Mouse (Mus musculus): ENCODE measurements at regions not wholly inside any gene's neighbourhood (a gene's known extent, or its start where the extent isn't known, plus 50 kb on each side); places are given as distances from the start of the nearest gene placed in this dataset.

DNA sequence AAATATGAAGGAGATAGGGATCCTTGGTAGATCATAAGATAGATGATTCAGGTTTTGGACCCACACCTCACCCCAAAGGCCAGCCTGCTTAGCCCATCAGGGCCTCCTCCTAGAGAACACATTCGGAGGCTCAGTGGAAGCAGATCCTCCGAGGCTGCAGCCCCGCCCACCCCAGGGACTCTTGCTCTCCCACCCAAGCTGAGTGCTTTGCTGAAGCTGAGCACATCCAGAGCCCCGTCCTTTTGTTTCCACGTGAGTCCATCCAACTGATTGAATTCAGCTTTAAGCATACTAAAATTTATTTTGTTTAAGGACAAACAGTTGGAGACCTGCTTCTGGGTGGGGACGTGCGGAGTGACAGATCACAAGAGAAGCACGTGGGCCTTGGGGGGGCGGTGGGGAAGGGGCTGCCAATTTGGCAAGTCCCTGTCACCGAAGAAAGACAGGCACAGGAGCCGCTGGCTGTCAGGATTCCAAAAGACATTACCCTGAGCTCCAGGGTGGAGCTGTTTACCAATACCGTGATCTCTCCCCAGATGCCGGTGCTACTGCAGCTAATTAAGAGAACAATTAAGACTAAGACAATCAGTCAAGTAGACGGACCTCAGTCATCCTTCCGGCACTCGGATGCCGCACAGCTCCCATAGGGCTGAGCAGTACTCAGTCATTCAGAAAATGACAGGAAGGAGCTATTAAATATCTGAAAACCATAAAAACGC, 448.9 kb upstream of the Spred2 start:
- no peak for DNase-seq

DNA sequence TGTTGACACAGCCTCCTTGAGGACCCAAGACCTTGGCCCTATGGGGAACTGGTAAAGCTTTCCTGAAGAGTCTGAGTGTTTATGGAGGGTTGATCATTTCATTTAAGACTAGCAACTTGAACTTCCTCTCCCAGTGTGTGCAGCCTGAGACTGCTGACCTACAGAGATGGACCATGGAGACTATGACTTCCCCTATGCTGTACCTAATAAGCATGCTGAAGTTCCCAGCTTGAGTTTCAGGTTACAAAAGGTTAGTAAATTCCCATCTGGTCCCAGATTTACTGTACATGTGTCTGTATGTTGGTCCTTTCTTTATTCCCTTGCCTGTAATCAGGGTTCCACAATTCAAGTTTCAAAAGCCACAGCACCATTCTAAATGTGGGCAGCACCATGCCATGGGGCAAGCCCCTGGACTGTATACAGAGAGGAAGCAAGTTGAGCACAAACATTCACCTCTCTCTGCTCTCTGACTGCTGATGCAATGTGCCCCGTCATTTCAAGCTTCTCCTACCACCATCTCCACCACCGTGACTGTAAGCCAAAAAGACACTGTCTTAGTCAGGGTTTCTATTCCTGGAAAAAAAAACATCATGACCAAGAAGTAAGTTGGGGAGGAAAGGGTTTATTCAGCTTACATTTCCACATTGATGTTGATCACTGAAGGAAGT, 431.0 kb upstream of the Spred2 start:
- no peak for DNase-seq

DNA sequence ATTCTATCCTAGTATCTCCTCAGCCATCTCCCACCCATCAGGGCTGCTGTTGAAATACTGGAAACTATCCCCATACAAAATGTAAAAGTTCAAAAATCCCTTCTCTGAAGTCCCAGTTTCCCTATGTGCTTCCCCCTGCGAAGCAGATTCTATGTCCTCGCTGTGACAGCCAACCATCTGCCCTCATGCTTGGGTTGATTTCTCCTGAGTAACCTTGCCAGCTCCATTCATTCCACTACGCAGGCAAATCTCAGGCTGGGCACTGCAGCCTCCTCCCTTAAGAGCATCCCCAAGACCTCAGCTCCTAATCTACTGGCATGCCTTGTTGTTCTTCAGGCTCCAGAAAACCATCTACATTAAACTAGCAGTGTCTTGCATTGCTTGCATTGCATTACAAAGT, 402.5 kb upstream of the Spred2 start:
- no peak for DNase-seq

DNA sequence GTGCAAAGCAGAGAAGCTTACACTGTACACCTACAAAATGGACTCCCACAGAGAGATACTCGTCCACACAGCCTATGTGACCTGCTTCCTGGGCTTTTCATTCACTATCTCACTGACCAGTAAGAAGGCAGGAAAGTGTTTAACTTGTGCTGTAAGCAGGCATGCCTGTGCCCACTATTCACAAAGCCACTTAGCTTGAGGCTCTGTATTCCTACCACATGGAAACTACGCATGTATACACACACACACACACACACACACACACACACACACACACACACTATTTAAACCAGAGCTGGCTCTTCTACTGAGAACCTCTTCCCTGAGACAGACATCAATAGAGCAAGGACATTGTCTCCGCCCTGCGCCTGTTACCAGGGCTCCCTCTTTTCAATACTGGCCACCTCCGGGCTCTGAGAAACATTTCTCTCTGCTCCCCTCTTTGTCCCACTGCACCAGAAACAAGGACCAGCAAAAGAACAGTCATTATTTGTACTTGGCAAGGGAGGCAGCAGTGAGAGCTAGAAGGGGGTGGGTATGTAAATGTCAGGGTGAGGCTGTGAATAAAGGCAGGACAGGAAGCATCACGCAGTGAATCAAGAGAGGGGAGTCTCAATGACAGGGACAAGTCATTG, 400.2 kb upstream of the Spred2 start:
- DNase-seq, result no peak

DNA sequence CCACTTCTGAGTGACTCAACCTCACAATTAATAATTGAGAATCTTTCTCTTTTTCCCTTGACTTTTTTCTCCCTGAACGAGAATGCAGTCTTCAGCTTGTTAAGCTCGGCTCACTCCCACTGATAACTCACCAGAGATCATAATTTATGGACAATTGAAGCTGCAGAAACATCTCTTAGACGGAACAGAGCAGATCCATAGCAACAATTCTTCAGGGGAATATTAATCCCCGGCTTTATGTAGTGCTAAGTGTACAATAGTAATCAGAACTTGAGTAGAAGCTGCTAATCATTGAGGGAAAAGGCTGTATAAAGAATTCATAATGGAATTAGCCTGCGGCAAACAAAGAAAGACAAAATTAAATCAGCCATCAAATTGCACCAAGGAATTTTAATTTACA, 395.0 kb upstream of the Spred2 start:
- no peak for DNase-seq

DNA sequence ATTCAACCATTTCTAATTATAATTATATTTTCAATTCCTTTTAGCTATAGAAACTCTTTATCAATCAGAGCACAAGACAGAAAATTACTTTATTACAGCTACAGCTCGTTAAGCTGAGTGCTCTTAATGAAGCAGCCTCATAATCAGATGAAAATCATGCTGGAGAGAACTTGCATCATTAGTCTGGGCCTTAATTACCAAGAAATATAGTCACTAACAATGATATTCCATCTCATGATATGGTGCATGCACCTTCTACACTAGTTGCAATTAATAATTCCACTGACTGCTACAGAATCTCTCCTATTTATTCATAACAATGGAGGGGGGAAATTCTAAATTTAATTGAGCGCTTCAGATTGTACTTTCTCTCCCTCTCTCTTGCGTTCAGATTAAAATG, 393.5 kb upstream of the Spred2 start:
- DNase-seq, result no peak

DNA sequence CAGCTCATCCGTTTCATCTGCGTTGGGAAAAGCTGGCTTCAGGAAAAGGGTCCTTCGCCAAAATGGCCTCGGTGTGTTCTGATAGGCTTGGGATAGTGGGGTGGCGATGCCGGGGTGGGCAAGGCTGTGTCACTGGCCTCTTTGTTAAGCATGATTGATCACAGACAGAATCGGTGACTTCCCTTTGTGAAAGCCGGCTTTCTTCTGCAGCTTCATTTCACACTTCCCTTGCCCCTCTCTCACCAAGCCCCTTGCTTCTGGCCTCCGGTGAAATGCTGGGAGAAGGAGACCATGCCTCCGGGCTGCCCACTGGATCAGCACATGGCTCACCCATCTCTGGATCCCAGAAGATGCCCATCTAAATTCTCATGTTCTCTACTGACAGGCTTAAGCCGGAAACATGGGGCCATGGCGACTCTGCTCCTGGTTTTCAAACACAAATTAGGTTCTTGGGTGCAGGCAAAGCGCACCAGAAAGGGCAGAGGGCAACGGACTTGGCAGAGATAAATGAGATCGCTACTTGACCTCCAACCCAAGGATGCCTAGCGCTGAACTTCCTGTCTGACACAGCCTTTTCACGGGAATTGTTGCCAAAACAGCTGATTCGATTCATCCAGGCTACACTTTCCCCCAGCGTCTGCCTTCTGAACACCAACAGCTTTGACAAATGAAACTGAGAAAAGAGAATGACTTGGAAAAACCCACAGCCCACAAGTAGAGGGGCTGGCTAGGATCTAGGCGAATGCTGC, 392.7 kb upstream of the Spred2 start:
- peak; percentile 30 for DNase-seq

DNA sequence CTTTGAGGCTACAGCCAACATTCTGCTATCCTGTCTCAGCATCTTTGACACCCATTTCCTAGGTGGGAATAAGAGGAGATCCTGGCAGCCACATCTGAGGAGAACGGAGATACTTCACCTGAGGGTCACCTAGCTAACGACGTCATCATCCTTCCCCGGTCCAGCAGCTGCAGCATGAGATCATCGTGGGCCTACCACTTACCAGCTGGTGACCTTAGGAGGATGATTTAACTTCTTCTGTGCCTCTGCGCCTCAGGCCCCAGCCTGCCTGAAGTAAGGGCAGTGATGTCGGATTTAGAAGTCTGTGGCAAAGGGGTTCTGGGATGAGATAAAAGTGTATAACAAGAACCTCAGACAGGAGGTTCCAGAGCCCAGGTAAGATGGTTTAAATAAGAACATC, 391.3 kb upstream of the Spred2 start:
- no peak for DNase-seq

DNA sequence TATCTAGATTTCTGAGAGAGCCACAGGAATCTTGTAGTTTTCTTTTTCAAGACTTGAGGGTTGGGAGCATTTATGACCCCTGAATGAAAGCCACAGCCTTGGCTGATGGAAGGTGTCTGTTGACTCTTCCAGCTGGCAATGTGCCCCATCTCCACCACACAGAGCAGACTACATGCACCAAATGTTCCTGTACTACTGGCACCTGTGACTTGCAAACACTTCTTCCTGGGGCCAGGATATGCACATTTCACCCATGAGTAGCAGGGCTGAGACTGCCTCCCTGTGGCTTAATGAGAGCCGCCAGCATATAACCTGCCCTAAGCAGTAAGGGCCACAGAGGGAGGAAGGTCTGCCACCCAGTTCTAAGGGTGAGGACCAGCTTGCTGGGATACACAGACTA, 390.5 kb upstream of the Spred2 start:
- no peak for DNase-seq

DNA sequence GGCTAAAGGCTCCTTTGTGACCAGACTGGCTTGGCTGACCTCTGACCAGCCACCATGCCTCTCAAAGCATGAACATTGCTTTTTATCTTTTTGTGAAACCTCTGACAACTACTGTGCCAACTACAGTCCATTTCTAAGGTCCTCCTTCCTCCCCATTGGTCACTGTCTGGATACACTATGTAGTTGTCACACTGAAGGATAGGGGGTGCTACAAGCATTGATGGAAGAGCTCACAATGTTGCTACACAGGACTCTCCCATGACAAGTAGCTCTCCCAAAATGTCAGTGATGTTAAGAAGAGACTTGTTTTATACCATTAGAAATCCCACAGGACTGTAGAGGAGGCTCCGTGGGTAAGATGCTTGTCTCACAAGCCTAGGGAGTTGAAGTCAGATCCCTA, 389.0 kb upstream of the Spred2 start:
- DNase-seq, result no peak

DNA sequence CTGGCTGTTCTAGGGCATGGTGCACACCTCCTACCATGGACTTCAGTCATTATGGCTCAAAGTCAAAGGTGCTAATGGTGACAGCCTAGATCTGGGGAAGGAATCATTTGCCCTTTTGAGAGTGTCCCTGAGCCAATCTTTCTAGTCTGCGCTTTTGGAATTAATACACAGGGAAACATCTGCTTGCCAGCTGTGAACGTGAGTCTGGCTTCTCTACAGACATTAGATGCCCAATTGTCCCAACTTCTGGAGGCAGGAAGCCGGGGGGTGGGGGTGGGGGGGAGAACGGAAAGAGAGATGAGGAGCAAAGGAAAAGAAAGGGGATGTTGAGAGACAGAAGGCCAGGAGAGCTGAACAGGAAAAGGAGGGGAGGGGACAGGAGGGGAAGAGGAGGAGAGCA, 377.9 kb upstream of the Spred2 start:
- no peak for DNase-seq

DNA sequence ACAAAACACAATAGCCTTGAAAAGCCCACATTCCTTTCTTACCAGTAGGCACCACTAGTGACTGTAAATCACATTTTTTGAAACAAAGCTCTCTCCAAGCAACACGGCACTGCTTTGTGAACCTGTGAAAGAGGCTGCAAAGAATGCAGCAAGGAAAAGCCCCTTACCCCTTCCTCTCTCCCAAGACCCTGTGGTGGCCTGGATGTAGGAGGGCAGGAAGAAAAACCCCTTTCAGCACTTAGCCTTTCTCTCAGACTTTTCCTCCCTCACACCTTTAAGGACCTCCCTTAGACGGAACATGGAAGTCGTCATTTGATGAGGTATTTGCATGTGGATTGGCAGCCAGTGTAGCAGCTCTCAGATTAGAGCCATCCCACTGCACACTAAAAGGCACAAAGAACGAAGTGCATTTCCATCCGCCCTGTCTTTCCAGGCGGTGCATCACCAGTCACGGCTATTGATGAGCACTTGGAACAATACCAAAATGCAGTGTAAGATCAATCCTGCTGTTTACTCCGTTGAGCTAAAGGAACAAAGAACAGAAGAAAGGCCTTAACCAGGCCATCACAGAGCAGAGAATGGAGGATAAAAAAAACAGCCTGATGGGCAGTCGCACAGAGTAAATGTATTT, 369.7 kb upstream of the Spred2 start:
- DNase-seq, result no peak

DNA sequence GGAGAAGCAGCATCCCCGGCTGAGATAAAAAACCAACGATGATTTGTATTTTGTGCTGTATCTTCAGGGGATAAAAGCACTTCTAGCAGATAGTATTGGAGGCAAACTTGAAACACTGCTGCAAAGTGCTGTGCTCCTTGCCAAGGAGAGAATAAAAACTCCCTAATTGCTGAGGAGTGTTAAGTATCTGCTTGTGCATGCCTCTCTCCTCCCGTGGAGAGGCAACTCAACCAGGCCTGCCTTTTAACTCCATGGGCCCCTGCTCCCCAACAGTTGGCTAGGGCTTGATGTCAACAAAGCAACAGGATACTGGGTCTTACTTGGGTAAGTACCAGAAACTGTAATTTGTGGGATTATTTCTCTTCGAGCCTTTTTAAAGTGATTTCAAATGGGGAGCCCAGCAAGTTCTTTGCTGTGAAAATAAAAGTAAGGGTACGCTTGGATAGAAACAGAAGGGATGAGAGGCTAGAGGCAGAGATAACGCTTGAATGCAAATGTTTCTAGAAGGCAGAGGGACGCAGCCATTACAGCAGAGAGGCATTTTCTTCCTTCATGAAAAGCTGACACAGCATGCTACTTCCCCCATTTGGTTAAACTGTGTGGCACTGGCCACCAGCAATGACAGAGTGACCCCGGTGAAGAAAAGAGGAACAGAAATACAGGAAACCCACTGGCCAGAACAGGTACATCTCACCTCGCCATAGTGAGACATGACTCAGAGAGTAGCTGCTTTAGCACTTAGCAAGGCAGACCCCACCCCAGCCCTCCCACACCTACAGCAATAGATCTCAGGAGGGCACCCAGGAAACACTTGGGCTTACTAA, 369.0 kb upstream of the Spred2 start:
- DNase-seq, result no peak

DNA sequence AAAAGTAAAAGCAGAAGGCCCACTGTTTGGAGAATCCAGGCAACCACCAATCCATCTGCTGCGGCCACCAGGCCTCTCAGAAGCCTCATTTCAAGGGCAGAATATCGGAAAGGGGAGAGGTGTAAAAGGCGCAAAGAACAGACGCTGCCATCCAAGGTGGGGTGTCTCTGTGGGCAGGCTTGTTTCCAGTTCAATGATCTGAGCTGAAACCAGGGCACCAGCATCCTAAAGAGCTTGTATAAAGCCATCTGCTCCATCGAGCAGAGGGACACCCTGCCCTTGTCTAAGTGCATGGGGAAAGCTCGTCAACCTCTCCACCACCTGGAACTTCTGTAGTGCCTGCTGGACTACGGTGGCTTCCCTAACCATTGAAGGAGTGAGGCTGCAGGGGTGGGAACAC, 363.7 kb upstream of the Spred2 start:
- DNase-seq, result no peak

DNA sequence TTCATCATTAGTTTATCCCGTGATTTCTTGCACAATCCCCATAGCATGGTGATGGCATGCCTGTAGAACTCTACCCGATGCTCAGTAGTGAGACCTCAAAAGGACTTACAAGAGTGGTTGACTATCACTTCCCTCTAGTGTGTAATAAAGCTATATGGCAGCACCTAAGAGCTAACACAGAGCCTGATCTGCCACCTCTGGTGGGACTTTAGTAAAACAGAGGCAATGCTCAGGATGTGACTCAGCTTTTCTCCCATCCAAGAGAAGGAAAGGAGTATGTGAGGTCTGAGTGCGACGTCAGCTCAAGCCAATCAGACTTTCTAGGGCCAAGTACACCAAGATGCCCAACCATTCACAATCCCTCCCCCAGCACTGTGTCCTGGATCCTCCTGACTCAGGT, 361.5 kb upstream of the Spred2 start:
- no peak for DNase-seq

DNA sequence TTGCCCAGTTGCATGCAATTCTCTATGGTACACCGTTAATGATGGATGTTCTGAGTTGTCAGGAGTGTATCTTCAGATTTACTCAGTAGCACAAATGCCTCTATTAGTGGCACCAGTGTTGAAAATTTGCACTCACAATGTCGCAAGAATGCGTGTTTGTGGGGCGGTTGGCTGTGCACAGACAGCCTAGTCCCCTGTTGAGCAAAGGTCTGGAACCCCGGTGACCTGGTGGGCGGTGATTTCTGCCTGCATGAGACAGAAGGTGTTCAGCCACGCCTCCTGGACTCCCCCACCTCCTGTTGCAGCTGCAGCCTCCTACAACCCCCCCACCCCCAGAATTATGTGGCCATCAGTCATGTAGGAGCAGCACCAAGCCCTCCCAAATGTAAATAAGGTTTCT, 338.9 kb upstream of the Spred2 start:
- no peak for DNase-seq

DNA sequence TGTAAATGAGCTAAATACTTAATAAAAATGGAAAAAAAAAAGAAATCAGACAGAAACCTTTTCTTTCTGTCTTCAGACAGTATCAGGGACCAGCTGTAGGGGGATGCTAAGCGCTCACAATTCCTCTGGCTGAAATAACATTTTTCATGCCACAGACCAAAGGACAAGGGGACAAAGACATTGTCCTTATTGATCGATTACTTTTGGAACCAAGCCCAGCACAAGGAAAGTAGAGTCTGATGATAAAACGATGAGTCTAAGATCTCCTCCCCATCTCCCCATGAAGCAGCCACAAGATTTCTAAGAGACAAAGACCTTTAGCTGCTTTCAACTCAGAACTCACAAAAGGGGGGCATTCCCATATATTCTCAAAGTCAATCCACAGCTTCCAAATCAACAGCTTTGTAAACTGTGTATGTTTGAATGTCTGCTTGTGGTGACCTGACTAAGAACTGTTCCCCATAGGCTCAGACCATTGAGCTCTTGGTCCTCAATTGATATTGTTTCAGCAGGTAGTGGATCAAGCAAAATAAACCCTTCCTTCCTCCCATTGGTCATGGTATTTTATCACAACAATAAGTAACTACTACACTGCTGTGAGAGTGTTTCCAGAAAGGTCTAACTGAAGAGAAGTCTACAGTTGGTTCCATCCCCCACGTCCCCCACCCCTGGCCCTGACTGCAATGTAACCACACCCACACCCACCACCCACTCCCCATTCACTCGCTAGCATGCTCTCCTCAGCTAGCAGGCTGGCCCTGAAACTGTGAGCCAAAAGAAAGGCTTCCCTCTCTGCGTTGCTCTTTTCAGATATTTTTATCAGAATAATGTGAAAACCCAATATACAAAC, 331.4 kb upstream of the Spred2 start:
- no peak for DNase-seq

DNA sequence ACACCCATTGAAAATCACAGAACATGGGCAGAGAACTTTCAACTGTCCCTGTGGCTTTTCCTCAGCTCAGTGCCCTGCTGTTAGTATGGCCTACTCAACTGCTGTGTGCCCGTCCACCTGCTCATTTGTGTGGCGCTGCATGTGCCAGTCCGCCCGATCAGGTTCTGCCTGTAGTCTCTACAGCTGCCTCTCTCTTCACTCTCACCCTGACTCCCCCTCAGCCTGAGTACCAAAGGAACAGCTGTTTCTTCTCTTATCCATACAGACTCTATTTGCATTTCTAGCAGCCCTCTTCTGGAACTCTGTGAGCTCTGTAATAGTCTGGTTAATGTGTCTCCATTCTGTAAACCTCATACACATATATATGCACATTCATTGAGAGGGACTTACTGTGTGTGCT, 329.1 kb upstream of the Spred2 start:
- no peak for DNase-seq

DNA sequence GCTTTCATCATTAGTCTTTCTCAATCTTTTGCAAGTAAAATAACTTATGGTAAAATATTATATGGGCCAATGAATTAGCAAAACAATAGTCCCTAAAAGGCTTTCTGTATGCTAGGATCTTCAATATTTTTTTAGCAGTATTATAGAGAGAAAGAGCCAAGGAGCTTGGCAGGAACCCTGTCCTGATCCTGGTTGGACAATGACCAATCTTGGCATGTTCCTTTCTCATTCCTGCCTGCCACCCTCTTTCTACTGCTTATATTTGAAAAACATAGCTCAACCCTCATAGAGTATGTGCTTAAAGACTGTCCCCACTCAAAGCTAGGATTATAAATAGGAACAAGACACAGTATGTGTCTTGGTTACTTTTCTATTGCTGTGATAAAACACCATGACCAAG, 327.8 kb upstream of the Spred2 start:
- DNase-seq, result no peak

DNA sequence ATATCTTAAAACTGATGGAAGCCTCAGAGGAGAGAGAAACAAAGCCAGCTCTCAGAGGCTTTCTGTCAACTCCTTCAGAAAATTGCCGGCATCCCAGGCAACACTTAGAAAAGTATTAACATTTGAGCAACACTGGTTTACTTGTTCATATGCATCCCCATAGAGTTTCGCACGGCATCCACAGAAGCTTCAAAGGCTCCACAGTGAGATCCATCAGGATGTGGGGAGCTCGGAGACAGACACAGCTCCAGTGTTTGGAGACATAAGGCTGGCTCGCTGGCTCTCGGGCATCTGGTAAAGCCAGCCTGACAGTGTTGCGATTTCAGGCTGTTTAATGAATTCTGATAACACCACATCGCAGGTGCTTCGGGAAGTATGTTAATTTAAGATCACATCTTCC, 324.7 kb upstream of the Spred2 start:
- DNase-seq, result no peak

DNA sequence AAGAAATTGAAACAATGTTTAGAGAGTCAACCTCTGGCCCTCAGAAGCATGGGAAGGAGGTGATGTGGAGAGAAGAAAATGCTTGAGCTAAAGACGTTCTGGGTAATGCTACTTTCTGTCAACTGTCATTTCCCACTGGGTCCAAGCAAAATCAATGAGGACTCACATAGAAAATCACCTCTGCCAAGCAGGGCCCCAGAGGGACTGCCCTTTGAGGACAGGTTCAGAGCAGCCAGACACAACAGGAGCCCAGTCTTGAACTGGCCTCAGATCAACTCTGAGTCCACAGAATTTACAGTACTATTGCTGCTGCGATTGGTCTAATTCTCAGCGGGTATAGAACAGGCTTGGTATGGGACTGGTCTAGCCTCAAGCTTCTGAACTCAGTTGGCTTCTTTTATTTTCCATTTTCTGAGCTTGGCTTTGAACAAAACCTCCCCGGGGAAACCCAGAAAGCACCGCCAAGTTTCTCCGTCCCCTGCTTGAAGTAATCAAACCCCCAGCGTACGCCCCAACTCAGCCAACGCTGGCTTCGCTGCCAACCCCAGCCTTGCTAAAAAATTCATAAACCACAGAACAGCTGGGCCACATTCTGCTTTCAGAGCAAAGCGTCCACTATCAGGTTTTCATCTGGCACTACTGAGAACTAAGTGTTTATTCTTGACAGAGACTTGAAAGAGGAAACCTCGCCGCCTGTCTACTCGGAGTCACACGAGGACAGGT, 322.8 kb upstream of the Spred2 start:
- DNase-seq, result no peak
